ENCODE assay signal across 29 mouse cellular contexts in the genomic region with DNA sequence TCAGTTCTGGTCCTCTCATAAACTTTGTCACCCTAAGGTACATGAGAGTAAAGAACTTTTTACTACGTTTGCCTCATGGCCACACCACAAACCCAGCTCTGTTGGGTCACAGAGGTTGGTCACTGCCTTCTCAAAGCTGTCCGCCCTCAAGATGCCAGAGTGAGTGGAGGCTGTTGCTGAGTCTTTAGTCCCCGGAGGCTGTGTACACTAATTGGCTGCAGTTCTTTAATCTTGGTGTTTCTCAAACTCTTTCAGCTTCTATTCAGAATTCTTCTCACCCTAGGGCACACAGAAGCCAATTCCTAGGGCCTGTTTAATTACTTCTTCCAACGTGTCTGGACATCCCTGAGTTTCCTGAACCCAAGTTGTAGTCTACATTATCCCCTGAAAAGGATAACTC. TPM values are rescaled to one million over a fixed set of nuclear protein-coding genes. Genes with fewer than 3 reads are reported as not detected.
DNase-seq lines count a peak whose midpoint lies in the region; ATAC-seq and TF ChIP-seq lines count a peak whose summit lies in the region.
"Had no signal": no experiment of that assay in that cellular context is flagged by ENCODE, and none has a peak within 500 bp of the region (broad histone marks: within the 10 kb centered on the region; RNA-seq: fewer than 3 reads in every experiment).

No protein-coding gene starts in this region.

- H3K4me1 ChIP-seq in forebrain, embryonic 11.5 days (replicated peaks; ENCODE audit: control insufficient read depth, insufficient read depth, low read length), result no peaks in the 10 kb centered on the region
- H3K4me1 ChIP-seq in forebrain, postnatal 0 days (ENCODE audit: insufficient read depth), result no peaks in the 10 kb centered on the region
- H3K4me1 ChIP-seq in embryonic facial prominence, embryonic 14.5 days (ENCODE audit: control insufficient read depth, insufficient read depth, low read length), result no peaks in the 10 kb centered on the region
- H3K4me1 ChIP-seq in forebrain, embryonic 14.5 days (ENCODE audit: control insufficient read depth, insufficient read depth, low read length), result no peaks in the 10 kb centered on the region; the same call in 1 of the 2 replicates
- no peaks in the 10 kb centered on the region for H3K4me1 ChIP-seq in lung, postnatal 0 days (ENCODE audit: insufficient read depth, low read depth, low read length)
- H3K4me1 ChIP-seq: heart, embryonic 15.5 days; intestine, embryonic 15.5 days; lung, embryonic 15.5 days had no signal

- no peak overlapping the region for H3K27ac ChIP-seq in forebrain, embryonic 11.5 days (ENCODE audit: low read depth, low read length)
- no peak overlapping the region for H3K27ac ChIP-seq in forebrain, postnatal 0 days (ENCODE audit: low read depth, low read length)
- H3K27ac ChIP-seq in embryonic facial prominence, embryonic 14.5 days (replicated peaks; ENCODE audit: low read depth, low read length), result no peak overlapping the region
- no peak overlapping the region for H3K27ac ChIP-seq in forebrain, embryonic 14.5 days (ENCODE audit: low read depth, low read length)
- H3K27ac ChIP-seq in lung, postnatal 0 days (ENCODE audit: low read length), result no peak overlapping the region
- H3K27ac ChIP-seq: heart, embryonic 10.5 days; heart, embryonic 15.5 days; hindbrain, postnatal 0 days; intestine, embryonic 15.5 days; kidney, postnatal 0 days; limb, embryonic 13.5 days; lung, embryonic 15.5 days had no signal

- no peaks in the 10 kb centered on the region for H3K27me3 ChIP-seq in forebrain, embryonic 11.5 days (ENCODE audit: control insufficient read depth, insufficient read depth, low read length)
- H3K27me3 ChIP-seq in forebrain, postnatal 0 days (ENCODE audit: insufficient read depth, low read length), result no peaks in the 10 kb centered on the region
- H3K27me3 ChIP-seq in embryonic facial prominence, embryonic 14.5 days (replicated peaks; ENCODE audit: control insufficient read depth, insufficient read depth, low read length), result no peaks in the 10 kb centered on the region
- H3K27me3 ChIP-seq in forebrain, embryonic 14.5 days (replicated peaks; ENCODE audit: control insufficient read depth, insufficient read depth, low read length), result no peaks in the 10 kb centered on the region
- H3K27me3 ChIP-seq in lung, postnatal 0 days (replicated peaks; ENCODE audit: insufficient read depth, low read length), result no peaks in the 10 kb centered on the region
- H3K27me3 ChIP-seq: heart, embryonic 15.5 days; intestine, embryonic 15.5 days; limb, embryonic 13.5 days; lung, embryonic 15.5 days had no signal

- no peak overlapping the region for H3K4me3 ChIP-seq in forebrain, embryonic 11.5 days (ENCODE audit: low read depth, low read length)
- no peak overlapping the region for H3K4me3 ChIP-seq in forebrain, postnatal 0 days (ENCODE audit: low read depth, low read length)
- no peak overlapping the region for H3K4me3 ChIP-seq in embryonic facial prominence, embryonic 14.5 days (ENCODE audit: low read depth, low read length)
- H3K4me3 ChIP-seq in forebrain, embryonic 14.5 days (ENCODE audit: low read depth, low read length), result no peak overlapping the region
- no peak overlapping the region for H3K4me3 ChIP-seq in lung, postnatal 0 days (ENCODE audit: low read depth, low read length)
- H3K4me3 ChIP-seq: heart, embryonic 10.5 days; heart, embryonic 15.5 days; intestine, embryonic 15.5 days; limb, embryonic 13.5 days; lung, embryonic 15.5 days had no signal

- no peak overlapping the region for H3K4me2 ChIP-seq in forebrain, embryonic 11.5 days (ENCODE audit: low read depth, low read length, severe bottlenecking)
- H3K4me2 ChIP-seq in forebrain, postnatal 0 days (ENCODE audit: low read depth), result no peak overlapping the region
- no peak overlapping the region for H3K4me2 ChIP-seq in embryonic facial prominence, embryonic 14.5 days (ENCODE audit: low read depth, low read length)
- no peak overlapping the region for H3K4me2 ChIP-seq in forebrain, embryonic 14.5 days (ENCODE audit: low read length)
- H3K4me2 ChIP-seq in lung, postnatal 0 days (replicated peaks; ENCODE audit: low read depth, low read length), result no peak overlapping the region
- H3K4me2 ChIP-seq: heart, embryonic 15.5 days; intestine, embryonic 15.5 days; limb, embryonic 13.5 days; liver, embryonic 11.5 days; lung, embryonic 15.5 days; midbrain, embryonic 11.5 days had no signal

- WGBS in forebrain, embryonic 11.5 days, result 12% methylated on average over 4 of the region's 4 CpGs
- 15% methylated on average over 4 of the region's 4 CpGs for WGBS in forebrain, postnatal 0 days
- 39% methylated on average over 4 of the region's 4 CpGs for WGBS in embryonic facial prominence, embryonic 14.5 days
- 5% methylated on average over 4 of the region's 4 CpGs for WGBS in forebrain, embryonic 14.5 days
- WGBS in lung, postnatal 0 days, result 46% methylated on average over 4 of the region's 4 CpGs

- TF ChIP-seq EP300 in lung, postnatal 0 days (IDR thresholded peaks at IDR 0.05), result no peak

- peak; percentile 78 for ATAC-seq in forebrain, embryonic 11.5 days (replicated peaks; ENCODE audit: low FRiP score)
- ATAC-seq in forebrain, postnatal 0 days, result no peak
- no peak for ATAC-seq in embryonic facial prominence, embryonic 14.5 days (ENCODE audit: low read depth)
- peak; percentile 5; the same call in 1 of the 2 replicates for ATAC-seq in forebrain, embryonic 14.5 days
- no peak for ATAC-seq in lung, postnatal 0 days
- ATAC-seq: activated CD4-positive, CD25-positive, alpha-beta regulatory T cell, adult 4 months; hindbrain, postnatal 0 days; intestine, embryonic 15.5 days; midbrain, embryonic 16.5 days had no signal

- no peaks in the 10 kb centered on the region for H3K36me3 ChIP-seq in forebrain, embryonic 11.5 days (ENCODE audit: control insufficient read depth, insufficient read depth, low read length)
- H3K36me3 ChIP-seq in forebrain, postnatal 0 days (ENCODE audit: insufficient read depth), result no peaks in the 10 kb centered on the region
- H3K36me3 ChIP-seq in embryonic facial prominence, embryonic 14.5 days (ENCODE audit: control insufficient read depth, insufficient read depth, low read length), result no peaks in the 10 kb centered on the region
- H3K36me3 ChIP-seq in forebrain, embryonic 14.5 days (ENCODE audit: control insufficient read depth, insufficient read depth, low read length), result no peaks in the 10 kb centered on the region
- H3K36me3 ChIP-seq in lung, postnatal 0 days (ENCODE audit: insufficient read depth, low read length), result no peaks in the 10 kb centered on the region
- H3K36me3 ChIP-seq: heart, embryonic 10.5 days; heart, embryonic 15.5 days; intestine, embryonic 15.5 days; limb, embryonic 13.5 days; lung, embryonic 15.5 days had no signal

- no peak for TF ChIP-seq POLR2A in brain, embryonic 14.5 days (IDR thresholded peaks at IDR 0.05; ENCODE audit: borderline replicate concordance, extremely low read depth, insufficient read depth, insufficient read length, poor library complexity, severe bottlenecking)

- no peak overlapping the region for H3K9ac ChIP-seq in forebrain, embryonic 11.5 days (ENCODE audit: low read length)
- H3K9ac ChIP-seq in forebrain, postnatal 0 days, result no peak overlapping the region
- no peak overlapping the region for H3K9ac ChIP-seq in embryonic facial prominence, embryonic 14.5 days (ENCODE audit: low read depth, low read length)
- no peak overlapping the region for H3K9ac ChIP-seq in forebrain, embryonic 14.5 days (ENCODE audit: low read length)
- H3K9ac ChIP-seq in lung, postnatal 0 days (replicated peaks; ENCODE audit: low read depth), result no peak overlapping the region
- H3K9ac ChIP-seq: heart, embryonic 15.5 days; intestine, embryonic 15.5 days; limb, embryonic 13.5 days; lung, embryonic 15.5 days had no signal

- DNase-seq in forebrain, embryonic 11.5 days (ENCODE audit: low spot score), result peak; percentile 64
- no peak for DNase-seq in forebrain, postnatal 0 days
- DNase-seq in brain, embryonic 14.5 days (ENCODE audit: low read depth), result peak; percentile 64
- DNase-seq in embryonic facial prominence, embryonic 14.5 days (ENCODE audit: low spot score), result peak; percentile 13
- peak; percentile 17 for DNase-seq in forebrain, embryonic 14.5 days (ENCODE audit: low spot score)
- DNase-seq in spleen, adult 18-20 months, result no peak
- no peak for DNase-seq in lung, postnatal 0 days (ENCODE audit: low spot score)
- DNase-seq: adrenal gland, adult 2 months; adrenal gland, postnatal 36 days; B cell, adult 2 months; cerebellum, adult 2 months; cerebellum, postnatal 14 days; gastrocnemius, postnatal 14 days; heart, adult 11 months; kidney, adult 2 months; lung, postnatal 36 days; thymus, adult 2 months; thymus, postnatal 4 days had no signal

- H3K9me3 ChIP-seq in forebrain, embryonic 11.5 days (ENCODE audit: control insufficient read depth, low read length), result no peaks in the 10 kb centered on the region
- H3K9me3 ChIP-seq in forebrain, postnatal 0 days (ENCODE audit: low read length), result no peaks in the 10 kb centered on the region
- H3K9me3 ChIP-seq in embryonic facial prominence, embryonic 14.5 days (ENCODE audit: control insufficient read depth, low read length), result no peaks in the 10 kb centered on the region
- H3K9me3 ChIP-seq in forebrain, embryonic 14.5 days (replicated peaks; ENCODE audit: control insufficient read depth, low read length), result no peaks in the 10 kb centered on the region
- no peaks in the 10 kb centered on the region for H3K9me3 ChIP-seq in lung, postnatal 0 days (ENCODE audit: low read length)
- H3K9me3 ChIP-seq: heart, embryonic 10.5 days; heart, embryonic 15.5 days; intestine, embryonic 15.5 days; limb, embryonic 13.5 days; lung, embryonic 15.5 days had no signal

- no peak for TF ChIP-seq CTCF in forebrain, postnatal 0 days (IDR thresholded peaks at IDR 0.05; ENCODE audit: low read depth)
- no peak for TF ChIP-seq CTCF in brain, embryonic 14.5 days (IDR thresholded peaks at IDR 0.05; ENCODE audit: borderline replicate concordance, extremely low read depth, insufficient read depth, insufficient read length)
- no peak for TF ChIP-seq CTCF in lung, postnatal 0 days (IDR thresholded peaks at IDR 0.05)

RNA-seq across cellular contexts. Expression of a gene that starts 28.6 kb away (rescaled TPM):
- 4.2 and 4.8 TPM in 2 replicates for polyA plus RNA-seq in forebrain, embryonic 11.5 days (2014; fragmentation: Nextera tagmentation; extraction: Ambion mirVana)
- 2.3 and 3.6 TPM in 2 replicates for total RNA-seq in forebrain, postnatal 0 days (2014; rRNA removed)
- 1.5 and 3.2 TPM in 2 replicates for polyA plus RNA-seq in forebrain, postnatal 0 days (2015; fragmentation: Nextera tagmentation; extraction: Ambion mirVana)
- polyA plus RNA-seq in brain, embryonic 14.5 days (2012; rRNA removed), result 3.1 and 4.4 TPM in 2 replicates
- polyA plus RNA-seq in embryonic facial prominence, embryonic 14.5 days (2014; fragmentation: Nextera tagmentation; extraction: Ambion mirVana), result 3.5 and 4.1 TPM in 2 replicates
- polyA plus RNA-seq in forebrain, embryonic 14.5 days (2014; fragmentation: Nextera tagmentation; extraction: Ambion mirVana), result 2.5 and 2.8 TPM in 2 replicates
- polyA plus RNA-seq in lung, postnatal 0 days (2015; fragmentation: Nextera tagmentation; extraction: Ambion mirVana), result 8.8 and 9.4 TPM in 2 replicates

Comparison
In these comparisons a context has a peak if more than half of its experiments do, and no peak if none do; other contexts are left out.
1. ATAC-seq: peak in forebrain, embryonic 11.5 days (single experiment) and forebrain, embryonic 14.5 days (single experiment); none in forebrain, postnatal 0 days (single experiment), embryonic facial prominence, embryonic 14.5 days (single experiment) and lung, postnatal 0 days (single experiment).
2. DNase-seq: peak in forebrain, embryonic 11.5 days (single experiment), brain, embryonic 14.5 days (single experiment), embryonic facial prominence, embryonic 14.5 days (single experiment) and forebrain, embryonic 14.5 days (single experiment); none in forebrain, postnatal 0 days (single experiment), spleen, adult 18-20 months (0 of 2) and lung, postnatal 0 days (single experiment).